Mouse (Mus musculus): Measurements from ENCODE around the gene 4833420G17Rik. TPM values are rescaled to one million over a fixed set of nuclear protein-coding genes. Genes with fewer than 3 reads are reported as not detected.
"Not testable (repeated sequence)": the region's sequence is repeated elsewhere in the genome, so short reads cannot be mapped to it uniquely, and the experiment has no call there.

4833420G17Rik gene
- total and polyA plus RNA-seq, 3 experiments: 7.0 to 15.5 (median 7.7) TPM

DNA sequence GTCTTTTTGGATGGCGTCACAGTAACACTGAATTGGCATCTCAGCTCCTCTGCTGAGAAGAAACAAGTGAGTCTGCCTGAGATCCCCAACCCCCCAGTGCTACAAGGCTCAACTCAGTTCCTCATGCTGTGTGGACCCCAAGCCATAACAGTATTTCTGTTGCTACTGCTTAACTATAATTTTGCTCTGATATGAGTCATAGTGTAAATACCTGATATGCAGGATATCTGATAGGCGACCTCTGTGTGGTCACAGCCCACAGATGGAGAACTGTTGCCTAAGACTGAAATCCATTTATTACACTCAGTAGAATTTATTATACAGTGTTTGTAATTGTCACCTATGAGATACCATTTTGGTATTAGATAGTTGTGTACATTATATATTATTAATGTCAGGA lies 15.2 kb downstream of the 4833420G17Rik start:
- Histone ChIP-seq H3K27me3 (ENCODE audit: control insufficient read depth, insufficient read depth, low read length) (no peaks in the 10 kb centered on the region), H3K4me3 (no peak overlapping the region), H3K79me2 (replicated peaks; ENCODE audit: control insufficient read depth, insufficient read depth, low read length) (no peaks in the 10 kb centered on the region), H3K9ac (ENCODE audit: low read depth, low read length) (no peak overlapping the region), H3K27ac (no peak overlapping the region), H3K4me1 (ENCODE audit: control insufficient read depth, insufficient read depth, low read length) (no peaks in the 10 kb centered on the region), H3K36me3 (ENCODE audit: control insufficient read depth, insufficient read depth, low read length) (0 out of 2 replicates have a peak, but pooled peaks cover 2% of the 10 kb centered on the region)
- intact Hi-C loops (cut with DNase I): no loop called here
- WGBS: 95% methylated on average over 2 of the region's 2 CpGs
- TF ChIP-seq POLR2A (IDR thresholded peaks at IDR 0.05; ENCODE audit: insufficient read depth, low read depth, low read length) (no peak), EP300 (IDR thresholded peaks at IDR 0.05; ENCODE audit: insufficient read depth, low read depth, low read length) (no peak), CTCF (IDR thresholded peaks at IDR 0.05) (no peak)
- DNase-seq: no peak

DNA sequence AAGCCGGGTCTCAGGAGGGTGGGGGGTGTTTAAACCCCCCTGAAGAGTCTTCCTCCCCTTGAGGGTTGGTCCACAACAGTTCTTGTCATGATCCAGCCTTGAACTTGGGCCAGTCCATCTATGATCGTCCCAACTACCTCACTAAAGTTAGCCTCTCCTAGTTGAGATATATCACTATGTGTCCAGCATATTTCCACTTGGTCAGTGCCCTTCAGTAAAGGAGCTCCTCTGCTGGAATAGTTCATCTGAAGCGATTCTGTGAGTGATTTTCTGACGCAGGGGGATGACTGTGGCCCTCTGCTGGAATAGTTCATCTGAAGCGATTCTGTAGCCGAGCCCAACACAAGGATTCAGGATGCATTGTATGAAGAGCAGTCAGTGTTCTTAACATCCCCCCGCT lies 24.8 kb downstream of the 4833420G17Rik start:
- no peak overlapping the region for H3K4me3 ChIP-seq
- H3K4me1 ChIP-seq (ENCODE audit: control insufficient read depth, insufficient read depth, low read length): no peaks in the 10 kb centered on the region
- H3K27me3 ChIP-seq (ENCODE audit: control insufficient read depth, insufficient read depth, low read length): no peaks in the 10 kb centered on the region
- TF ChIP-seq POLR2A (IDR thresholded peaks at IDR 0.05; ENCODE audit: insufficient read depth, low read depth, low read length) (no peak), CTCF (IDR thresholded peaks at IDR 0.05) (no peak), EP300 (IDR thresholded peaks at IDR 0.05; ENCODE audit: insufficient read depth, low read depth, low read length) (no peak)
- intact Hi-C loops (cut with DNase I): no loop called here
- H3K9ac ChIP-seq (ENCODE audit: low read depth, low read length): no peak overlapping the region
- DNase-seq: no peak
- no peaks in the 10 kb centered on the region for H3K36me3 ChIP-seq (ENCODE audit: control insufficient read depth, insufficient read depth, low read length)
- no peaks in the 10 kb centered on the region for H3K79me2 ChIP-seq (replicated peaks; ENCODE audit: control insufficient read depth, insufficient read depth, low read length)
- H3K27ac ChIP-seq: no peak overlapping the region
- WGBS: 40% methylated on average over 7 of the region's 7 CpGs

DNA sequence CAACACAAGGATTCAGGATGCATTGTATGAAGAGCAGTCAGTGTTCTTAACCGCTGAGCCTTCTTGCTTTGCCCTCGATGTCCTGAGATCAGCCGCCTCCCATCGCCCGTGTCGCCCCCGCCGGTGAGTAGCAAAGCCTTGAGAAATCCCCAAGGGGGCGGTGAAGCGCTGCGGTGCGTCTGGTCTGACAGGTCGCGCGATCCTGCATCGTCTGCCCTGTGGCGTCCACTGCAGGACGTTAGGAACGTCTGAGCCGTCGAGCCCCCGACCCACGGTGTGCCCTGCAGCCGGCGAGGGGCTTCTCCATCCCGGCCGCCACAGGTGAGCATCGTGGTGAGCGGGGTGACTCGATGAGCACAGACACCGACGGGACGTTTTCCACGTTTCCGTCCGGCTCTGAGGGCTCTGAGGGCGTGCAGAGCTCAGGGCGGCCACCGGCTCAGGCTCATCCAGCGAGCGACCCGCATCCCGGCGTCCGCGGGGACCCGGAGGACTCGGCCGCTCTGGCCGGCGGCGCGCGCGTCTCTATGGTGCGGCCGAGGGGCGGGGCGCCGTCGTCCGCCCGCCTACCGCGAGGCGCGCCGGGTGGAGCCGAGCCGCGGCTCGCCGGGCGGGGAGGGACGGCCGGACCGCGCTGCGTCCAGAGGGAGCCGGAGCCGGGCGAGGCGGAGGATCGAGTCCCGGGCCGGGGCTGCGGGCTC lies 25.5 kb downstream of the 4833420G17Rik start, which contains the start of the genes Tmem267 and 3110070M22Rik:
Gene Tmem267 (plus strand): TSS at position 160 of the 701 bp plus-strand sequence.
Gene 3110070M22Rik (minus strand): TSS at position 504 of the 701 bp plus-strand sequence.
- Histone ChIP-seq H3K27ac (peak within 1 kb of the TSS; percentile 85), H3K36me3 (ENCODE audit: control insufficient read depth, insufficient read depth, low read length) (no peaks in the 10 kb centered on the region), H3K4me3 (no peak within 1 kb of the TSS; the same call in 1 of the 2 replicates), H3K4me1 (ENCODE audit: control insufficient read depth, insufficient read depth, low read length) (no peaks in the 10 kb centered on the region), H3K79me2 (replicated peaks; ENCODE audit: control insufficient read depth, insufficient read depth, low read length) (no peaks in the 10 kb centered on the region), H3K9ac (ENCODE audit: low read depth, low read length) (peak within 1 kb of the TSS; percentile 84), H3K27me3 (ENCODE audit: control insufficient read depth, insufficient read depth, low read length) (no peaks in the 10 kb centered on the region)
- DNase-seq: peak; percentile 90 to 93
- TF ChIP-seq CTCF (IDR thresholded peaks at IDR 0.05): peak; percentile 63
- no peak for TF ChIP-seq POLR2A (IDR thresholded peaks at IDR 0.05; ENCODE audit: insufficient read depth, low read depth, low read length)
- intact Hi-C loops (cut with DNase I): no loop called here
- WGBS: 68% methylated on average over 87 of the region's 87 CpGs

DNA sequence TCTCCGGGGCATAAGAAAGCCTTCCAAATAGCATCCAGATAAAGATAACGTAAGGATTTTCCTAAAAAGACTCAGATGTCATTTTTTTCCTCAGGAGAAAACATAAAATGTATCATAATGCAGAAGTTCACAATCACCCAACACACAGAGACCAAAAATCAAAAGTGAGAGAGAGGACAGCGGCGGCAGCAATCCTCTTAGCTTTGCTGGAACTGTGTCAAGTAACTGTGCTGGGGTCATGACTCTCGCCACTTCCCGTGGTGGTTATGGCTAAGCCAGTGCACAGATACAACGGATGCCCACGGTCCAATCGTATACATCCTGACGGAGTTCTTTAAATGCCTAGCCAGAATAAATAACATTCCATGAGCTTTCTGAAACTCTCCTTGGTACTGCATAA lies 29.5 kb downstream of the 4833420G17Rik start:
- H3K79me2 ChIP-seq (replicated peaks; ENCODE audit: control insufficient read depth, insufficient read depth, low read length); H3K27me3 ChIP-seq (ENCODE audit: control insufficient read depth, insufficient read depth, low read length); H3K4me1 ChIP-seq (ENCODE audit: control insufficient read depth, insufficient read depth, low read length); DNase-seq; H3K27ac ChIP-seq; H3K36me3 ChIP-seq (ENCODE audit: control insufficient read depth, insufficient read depth, low read length); H3K9ac ChIP-seq (ENCODE audit: low read depth, low read length); intact Hi-C loops (cut with DNase I); H3K4me3 ChIP-seq: not testable (repeated sequence)
- WGBS: 88% methylated on average over 10 of the region's 10 CpGs

DNA sequence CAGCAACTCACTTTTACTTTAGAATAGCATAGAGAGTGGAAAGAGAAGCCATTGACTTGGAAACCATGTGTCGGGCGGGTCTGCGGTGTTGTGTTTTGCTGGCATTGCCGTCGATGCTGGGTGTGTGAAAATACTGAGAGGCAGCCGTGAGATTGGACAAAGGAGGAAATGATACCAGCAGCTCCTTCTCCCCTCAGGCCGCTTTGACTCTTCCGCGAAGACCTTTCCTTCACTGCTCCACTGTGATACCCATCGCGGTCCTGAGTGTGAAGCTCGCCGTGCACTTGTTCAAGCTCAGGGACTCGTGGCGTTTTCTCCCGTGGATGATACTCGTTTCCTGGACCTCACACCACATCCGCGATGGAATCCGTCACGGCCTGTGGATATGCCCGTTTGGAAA lies 32.4 kb downstream of the 4833420G17Rik start:
- 94% methylated on average over 13 of the region's 22 CpGs for WGBS
- H3K9ac ChIP-seq (ENCODE audit: low read depth, low read length); intact Hi-C loops (cut with DNase I); H3K79me2 ChIP-seq (replicated peaks; ENCODE audit: control insufficient read depth, insufficient read depth, low read length); H3K4me3 ChIP-seq; H3K27ac ChIP-seq; H3K36me3 ChIP-seq (ENCODE audit: control insufficient read depth, insufficient read depth, low read length); H3K4me1 ChIP-seq (ENCODE audit: control insufficient read depth, insufficient read depth, low read length); DNase-seq; H3K27me3 ChIP-seq (ENCODE audit: control insufficient read depth, insufficient read depth, low read length): not testable (repeated sequence)

Other genes starting within 250 kb of the 4833420G17Rik start
- gene Paip1, start 34.2 kb upstream of the 4833420G17Rik start, total RNA-seq (2021): 100 to 1,000 TPM; 105 to 131 TPM
- gene Paip1, start 34.2 kb upstream of the 4833420G17Rik start, polyA plus RNA-seq (2012; rRNA removed): 30.3 and 56.6 TPM in 2 replicates
- gene Tmem267, start 25.3 kb downstream of the 4833420G17Rik start, total RNA-seq (2021): 10 to 100 TPM in 1 of 2 experiments, 1 to 10 TPM in 1; 9.7 to 10.8 TPM
- gene Tmem267, start 25.3 kb downstream of the 4833420G17Rik start, polyA plus RNA-seq (2012; rRNA removed): 12.9 and 27.8 TPM in 2 replicates
- 1 to 10 TPM in 1 of 2 experiments, under 1 TPM in 1; 0.86 to 1.9 TPM for gene 3110070M22Rik, start 25.6 kb downstream of the 4833420G17Rik start, total RNA-seq (2021)
- gene 3110070M22Rik, start 25.6 kb downstream of the 4833420G17Rik start, polyA plus RNA-seq (2012; rRNA removed): 1.00 and 2.0 TPM in 2 replicates
- gene Ccl28, start 161.1 kb downstream of the 4833420G17Rik start, total RNA-seq (2021): not detected
- gene Ccl28, start 161.1 kb downstream of the 4833420G17Rik start, polyA plus RNA-seq (2012; rRNA removed): 0.06 TPM in 1 of 2 replicates, not detected in the other
- 10 to 100 TPM; 34.9 to 35.4 TPM for gene Hmgcs1, start 227.6 kb downstream of the 4833420G17Rik start, total RNA-seq (2021)
- 16.7 and 29.0 TPM in 2 replicates for gene Hmgcs1, start 227.6 kb downstream of the 4833420G17Rik start, polyA plus RNA-seq (2012; rRNA removed)

Data from heart, adult 2 months (tissue).